Mouse (Mus musculus) embryonic facial prominence, embryonic 14.5 days (tissue): Measurements from ENCODE around the gene Hyal3. TPM values are rescaled to one million over a fixed set of nuclear protein-coding genes. Genes with fewer than 3 reads are reported as not detected.

Experiments
- ATAC-seq: fragments of 200-750 bp; cut with Nextera tagmentation; 2 replicates; pipeline ENCODE4 v1.8.0; 2017; ENCODE audit warnings: low read depth, moderate number of reproducible peaks, moderate TSS enrichment
- DNase-seq: peaks from one replicate; pipeline ENCODE4 v3.0.0-alpha.2; 2015; ENCODE audit warnings: low spot score
- H3K27ac ChIP-seq: fragments of 300-500 bp; sonication (generic); replicated peaks from 2 replicates; pipeline ENCODE4 v1.5.1; 2014; ENCODE audit warnings: low read depth, mild to moderate bottlenecking, low read length, moderate library complexity
- H3K27me3 ChIP-seq: fragments of 300-500 bp; sonication (generic); replicated peaks from 2 replicates; pipeline ENCODE4 v1.6.1; 2014; ENCODE audit warnings: low read length; ENCODE audit not compliant: control insufficient read depth, insufficient read depth
- H3K36me3 ChIP-seq: fragments of 300-500 bp; sonication (generic); 2 replicates; pipeline ENCODE4 v1.6.1; 2014; ENCODE audit warnings: low read length, mixed read lengths; ENCODE audit not compliant: control insufficient read depth, insufficient read depth
- H3K4me1 ChIP-seq: fragments of 300-500 bp; sonication (generic); 2 replicates; pipeline ENCODE4 v1.6.1; 2014; ENCODE audit warnings: antibody characterized with exemption, low read length; ENCODE audit not compliant: control insufficient read depth, insufficient read depth
- H3K4me2 ChIP-seq: fragments of 300-500 bp; sonication (generic); 2 replicates; pipeline ENCODE4 v1.6.1; 2014; ENCODE audit warnings: low read depth, mild to moderate bottlenecking, low read length, moderate library complexity, mixed read lengths
- H3K4me3 ChIP-seq: fragments of 300-500 bp; sonication (generic); 2 replicates; pipeline ENCODE4 v1.5.1; 2014; ENCODE audit warnings: low read depth, mild to moderate bottlenecking, low read length
- H3K9ac ChIP-seq: fragments of 300-500 bp; sonication (generic); 2 replicates; pipeline ENCODE4 v1.6.1; 2014; ENCODE audit warnings: low read depth, mild to moderate bottlenecking, low read length, moderate library complexity, mixed read lengths
- H3K9me3 ChIP-seq: fragments of 300-500 bp; sonication (generic); 2 replicates; pipeline ENCODE4 v1.6.1; 2016; ENCODE audit warnings: low read length; ENCODE audit not compliant: control insufficient read depth
- WGBS: fragments of 180-500 bp; shearing (Covaris S2); extraction: QIAGEN DNeasy Blood & Tissue Kit; methylation state at CpG from one replicate; pipeline ENCODE4 v1.1.7; 2014; 5-methylcytosine and 5-hydroxymethylcytosine counted together
- polyA plus RNA-seq: library from polyadenylated mRNA; unstranded; fragments of >200 nt; fragmentation: Nextera tagmentation; extraction: Ambion mirVana; gene quantifications from 2 replicates; pipeline ENCODE4 v1.2.1, GENCODE M21; 2014

Hyal3 gene
- polyA plus RNA-seq, 1 experiment from 2014 or later = 1.2 TPM

- Histone ChIP-seq H3K9ac (peak overlapping the region; percentile 32; the same call in 1 of the 2 replicates), H3K4me2 (peak overlapping the region; percentile 10; the same call in 1 of the 2 replicates), H3K27ac (0 out of 2 replicates have a peak overlapping the region, but pooled peaks have one; percentile 28), H3K9me3 (no peaks in the 10 kb centered on the region), H3K4me1 (peaks cover 24% of the 10 kb centered on the region), H3K4me3 (no peak overlapping the region), H3K36me3 (no peaks in the 10 kb centered on the region), H3K27me3 (no peaks in the 10 kb centered on the region)
- DNase-seq (peak; percentile 91), ATAC-seq (peak; percentile 75)
- 5% methylated on average over 10 of the region's 10 CpGs for WGBS
These were observed 21.5 kb downstream of the Hyal3 start for GRCm38 (mm10) chr9:107602068-107602648.

DNA sequence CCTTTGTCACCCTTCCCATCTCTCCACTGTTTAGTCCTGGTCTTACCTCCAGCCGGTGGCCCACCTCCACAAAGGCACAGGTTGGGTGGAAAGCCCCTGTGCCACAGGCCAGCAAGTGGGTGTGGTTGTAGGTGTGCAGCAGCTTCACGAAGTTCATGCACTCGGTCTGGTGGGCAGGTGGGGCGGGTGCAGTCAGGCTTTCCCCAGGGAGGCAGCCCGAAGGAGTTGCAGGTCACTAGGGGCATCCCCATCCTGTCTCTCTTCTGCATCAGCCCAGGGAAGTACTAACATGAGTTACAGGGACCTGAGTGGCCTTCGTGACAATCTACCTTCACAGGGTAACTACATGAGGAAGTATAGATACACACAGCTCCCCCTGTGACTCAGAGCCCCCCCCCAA, 22.6 kb downstream of the Hyal3 start:
- no peaks in the 10 kb centered on the region for H3K27me3 ChIP-seq
- H3K9me3 ChIP-seq = no peaks in the 10 kb centered on the region
- ATAC-seq (no peak), DNase-seq (no peak)
- no peak overlapping the region for H3K4me3 ChIP-seq
- no peak overlapping the region for H3K27ac ChIP-seq
- H3K4me1 ChIP-seq = peaks cover 35% of the 10 kb centered on the region
- H3K4me2 ChIP-seq = no peak overlapping the region
- 82% methylated on average over 6 of the region's 6 CpGs for WGBS
- H3K36me3 ChIP-seq = no peaks in the 10 kb centered on the region
- H3K9ac ChIP-seq = no peak overlapping the region

- ATAC-seq = peak; percentile 24; the same call in 1 of the 2 replicates
- Histone ChIP-seq H3K27me3 (no peaks in the 10 kb centered on the region), H3K4me3 (peak overlapping the region; percentile 19; the same call in 1 of the 2 replicates), H3K4me1 (peaks cover 46% of the 10 kb centered on the region), H3K36me3 (no peaks in the 10 kb centered on the region), H3K9ac (peak overlapping the region; percentile 55), H3K9me3 (no peaks in the 10 kb centered on the region), H3K27ac (peak overlapping the region; percentile 52), H3K4me2 (peak overlapping the region; percentile 43)
- 35% methylated on average over 20 of the region's 23 CpGs for WGBS
- no peak for DNase-seq
These were observed 24.5 kb downstream of the Hyal3 start for GRCm38 (mm10) chr9:107605041-107605661.

DNA sequence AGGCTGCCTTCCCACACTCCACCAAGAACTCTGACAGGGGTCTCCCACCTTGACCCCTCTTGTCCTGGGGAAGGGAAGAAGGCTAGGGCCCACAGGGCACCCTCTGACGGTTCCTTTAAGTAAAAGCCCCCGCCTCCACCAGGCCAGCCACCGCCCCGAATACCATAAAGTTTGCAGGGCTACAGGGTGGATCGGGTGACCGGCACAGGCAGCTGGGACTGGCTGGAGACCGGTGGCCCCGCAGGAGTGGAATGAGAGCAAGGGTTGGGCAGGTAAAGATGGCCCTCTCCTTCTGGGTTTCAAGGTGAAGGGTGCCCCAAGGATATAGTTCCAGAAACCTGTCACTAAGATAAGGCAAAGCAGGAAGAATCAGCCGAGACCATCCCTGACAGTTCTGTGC, 26.0 kb downstream of the Hyal3 start:
- ATAC-seq = no peak
- Histone ChIP-seq H3K27ac (0 out of 2 replicates have a peak overlapping the region, but pooled peaks have one; percentile 6), H3K9ac (peak overlapping the region; percentile 44), H3K36me3 (no peaks in the 10 kb centered on the region), H3K4me3 (peak overlapping the region; percentile 7; the same call in 1 of the 2 replicates), H3K9me3 (no peaks in the 10 kb centered on the region), H3K4me2 (peak overlapping the region; percentile 39), H3K4me1 (peaks cover 49% of the 10 kb centered on the region), H3K27me3 (no peaks in the 10 kb centered on the region)
- DNase-seq = no peak
- 4% methylated on average over 9 of the region's 9 CpGs for WGBS

- peak overlapping the region; percentile 44 for H3K9ac ChIP-seq
These were observed 26.4 kb downstream of the Hyal3 start for GRCm38 (mm10) chr9:107607036-107607435.

GRCm38 (mm10) chr9:107607653-107608245, 27.1 kb downstream of the Hyal3 start:
- no peaks in the 10 kb centered on the region for H3K9me3 ChIP-seq
- DNase-seq (no peak), ATAC-seq (no peak)
- H3K4me2 ChIP-seq = no peak overlapping the region
- H3K4me1 ChIP-seq = peaks cover 53% of the 10 kb centered on the region
- 56% methylated on average over 9 of the region's 9 CpGs for WGBS
- no peaks in the 10 kb centered on the region for H3K27me3 ChIP-seq
- no peaks in the 10 kb centered on the region for H3K36me3 ChIP-seq
- H3K27ac ChIP-seq = no peak overlapping the region; the same call in 1 of the 2 replicates
- H3K4me3 ChIP-seq = no peak overlapping the region
- peak overlapping the region; percentile 34; the same call in 1 of the 2 replicates for H3K9ac ChIP-seq

More at GRCm38 (mm10) chr9:107607036-107607435, 26.4 kb downstream of the Hyal3 start:
- Histone ChIP-seq H3K9me3 (no peaks in the 10 kb centered on the region), H3K36me3 (no peaks in the 10 kb centered on the region), H3K27me3 (no peaks in the 10 kb centered on the region), H3K4me1 (peaks cover 53% of the 10 kb centered on the region), H3K4me2 (peak overlapping the region; percentile 39), H3K27ac (no peak overlapping the region), H3K4me3 (peak overlapping the region; percentile 7; the same call in 1 of the 2 replicates)
- ATAC-seq = no peak
- DNase-seq = no peak
- WGBS = 83% methylated on average over 2 of the region's 2 CpGs

DNA sequence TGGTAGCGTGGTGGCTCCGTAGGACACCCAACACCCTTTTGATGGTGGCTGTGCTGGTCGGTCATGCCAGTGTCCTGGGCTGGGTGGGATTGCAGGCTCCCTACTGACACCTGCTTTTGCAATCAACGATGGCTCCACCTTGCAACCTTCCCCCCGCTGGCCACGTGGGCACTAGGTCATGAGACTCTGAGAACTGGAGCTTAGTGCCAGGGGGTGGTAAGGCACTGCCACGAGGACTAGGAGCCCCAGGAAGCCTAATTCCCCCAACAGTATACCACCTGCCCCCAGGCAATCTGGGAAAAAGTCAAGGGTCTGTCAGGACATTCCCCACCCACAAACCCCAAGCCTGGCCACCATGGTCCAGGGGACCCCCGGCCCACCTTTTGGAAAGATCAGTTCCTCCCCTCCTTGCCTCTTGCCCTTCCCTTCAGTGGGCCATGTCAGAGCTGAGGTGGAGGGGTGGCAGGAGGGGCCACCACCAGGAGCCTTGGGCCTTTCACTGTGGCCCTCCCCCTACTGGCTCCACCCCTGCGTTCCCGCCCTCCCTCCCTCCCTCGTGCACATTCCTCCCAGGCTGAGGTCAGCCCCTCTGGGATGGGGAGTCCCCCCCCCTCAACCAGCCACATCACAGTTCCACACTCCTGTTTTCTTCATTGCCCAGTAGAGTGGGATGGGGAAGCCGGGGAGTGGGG, 28.3 kb downstream of the Hyal3 start, which contains the start of gene Sema3b:
Gene Sema3b (minus strand): TSS at position 489 of the 692 bp plus-strand sequence.
- Histone ChIP-seq H3K9ac (0 out of 2 replicates have a peak within 1 kb of the TSS, but pooled peaks have one; percentile 34), H3K4me3 (no peak within 1 kb of the TSS), H3K27ac (peak within 1 kb of the TSS; percentile 16; the same call in 1 of the 2 replicates), H3K4me2 (peak within 1 kb of the TSS; percentile 23; the same call in 1 of the 2 replicates), H3K36me3 (peaks cover 3% of the 10 kb centered on the region; the same call in 1 of the 2 replicates), H3K4me1 (peaks cover 53% of the 10 kb centered on the region), H3K9me3 (no peaks in the 10 kb centered on the region), H3K27me3 (no peaks in the 10 kb centered on the region)
- no peak for ATAC-seq
- DNase-seq = no peak
- WGBS = 45% methylated on average over 11 of the region's 12 CpGs

DNA sequence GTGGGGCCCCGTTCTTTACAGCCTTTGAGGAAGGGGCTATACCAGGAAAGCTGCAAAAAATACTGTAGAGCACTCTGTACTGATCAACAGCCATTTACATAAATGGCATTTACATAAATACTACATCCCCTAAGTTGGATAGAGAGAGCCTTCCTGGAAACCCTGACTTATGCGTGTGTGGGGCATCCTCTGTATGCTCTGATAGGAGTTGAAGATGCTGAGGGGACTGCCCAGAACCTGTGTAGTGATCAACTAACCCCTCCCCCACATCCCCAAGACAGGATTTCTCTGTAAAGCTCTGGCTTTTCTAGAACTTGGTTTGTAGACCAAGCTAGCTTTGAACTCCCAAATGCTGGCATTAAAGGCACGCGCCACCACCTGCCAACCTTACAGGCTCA, 28.8 kb downstream of the Hyal3 start:
- 57% methylated on average over 4 of the region's 4 CpGs for WGBS
- no peak for ATAC-seq

More for the DNA sequence above, 28.8 kb downstream of the Hyal3 start:
- Histone ChIP-seq H3K27me3 (no peaks in the 10 kb centered on the region), H3K4me1 (peaks cover 50% of the 10 kb centered on the region), H3K4me2 (0 out of 2 replicates have a peak overlapping the region, but pooled peaks have one; percentile 23), H3K4me3 (no peak overlapping the region), H3K9me3 (no peaks in the 10 kb centered on the region), H3K27ac (peak overlapping the region; percentile 16; the same call in 1 of the 2 replicates), H3K9ac (0 out of 2 replicates have a peak overlapping the region, but pooled peaks have one; percentile 10), H3K36me3 (peaks cover 9% of the 10 kb centered on the region)
- DNase-seq = no peak
